Mouse (Mus musculus): ENCODE data around the gene Hspa8. TPM values are rescaled to one million over a fixed set of nuclear protein-coding genes. Genes with fewer than 3 reads are reported as not detected.
"Not testable (repeated sequence)": the region's sequence is repeated elsewhere in the genome, so short reads cannot be mapped to it uniquely, and the experiment has no call there.

Hspa8 gene
- polyA plus RNA-seq, 1 experiment from 2014 or later = 750 TPM

DNA sequence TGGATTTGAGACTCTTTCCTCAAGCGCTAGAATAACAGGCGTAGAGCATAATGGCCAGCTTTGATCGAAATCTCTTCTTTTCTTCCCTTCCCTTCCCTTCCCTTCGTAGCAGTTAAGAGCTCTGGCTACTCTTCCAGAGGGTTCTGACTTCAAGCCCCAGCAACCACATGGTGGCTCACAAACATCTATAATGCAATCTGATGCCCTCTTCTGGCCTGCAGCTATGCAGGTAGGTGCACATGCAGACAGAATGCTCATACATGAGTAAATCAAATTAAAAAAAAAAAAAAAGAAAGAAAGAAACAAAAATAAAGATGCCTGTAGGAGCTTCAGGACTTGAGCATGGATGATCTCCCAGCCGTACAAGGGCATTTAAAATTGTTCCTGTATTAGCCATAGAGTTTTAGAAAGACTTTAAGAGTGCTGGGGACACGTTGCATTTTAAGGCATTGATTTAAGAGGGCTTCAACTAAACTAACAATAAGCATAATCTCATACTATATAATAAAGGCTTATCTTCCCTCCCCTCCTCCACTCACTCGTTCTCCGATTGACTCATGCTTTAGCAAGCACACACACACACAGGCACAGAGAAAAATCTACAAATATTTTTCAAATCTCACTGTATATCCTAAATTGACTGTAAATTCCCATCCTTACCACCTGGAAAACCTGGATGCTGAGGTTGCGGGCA lies 35.8 kb upstream of the Hspa8 start:
- no peak for DNase-seq
- no peaks in the 10 kb centered on the region for H3K9me3 ChIP-seq (ENCODE audit: low read length)
- H3K27me3 ChIP-seq (ENCODE audit: insufficient read depth, low read length) = no peaks in the 10 kb centered on the region
- TF ChIP-seq EP300 (IDR thresholded peaks at IDR 0.05; ENCODE audit: low read depth) = no peak
- peak; percentile 38; the same call in 1 of the 2 replicates for TF ChIP-seq CTCF (IDR thresholded peaks at IDR 0.05; ENCODE audit: low read depth)
- H3K4me2 ChIP-seq (ENCODE audit: low read depth, low read length) = no peak overlapping the region
- 63% methylated on average over 8 of the region's 9 CpGs for WGBS (ENCODE audit: insufficient replicate concordance)
- H3K27ac ChIP-seq (ENCODE audit: low read depth) = no peak overlapping the region
- H3K36me3 ChIP-seq (replicated peaks; ENCODE audit: insufficient read depth, low read length) = no peaks in the 10 kb centered on the region
- H3K4me3 ChIP-seq (ENCODE audit: low read depth, low read length) = no peak overlapping the region
- no peak overlapping the region for H3K9ac ChIP-seq (replicated peaks)
- no peaks in the 10 kb centered on the region; the same call in 1 of the 2 replicates for H3K4me1 ChIP-seq (ENCODE audit: insufficient read depth)
- no peak for ATAC-seq

DNA sequence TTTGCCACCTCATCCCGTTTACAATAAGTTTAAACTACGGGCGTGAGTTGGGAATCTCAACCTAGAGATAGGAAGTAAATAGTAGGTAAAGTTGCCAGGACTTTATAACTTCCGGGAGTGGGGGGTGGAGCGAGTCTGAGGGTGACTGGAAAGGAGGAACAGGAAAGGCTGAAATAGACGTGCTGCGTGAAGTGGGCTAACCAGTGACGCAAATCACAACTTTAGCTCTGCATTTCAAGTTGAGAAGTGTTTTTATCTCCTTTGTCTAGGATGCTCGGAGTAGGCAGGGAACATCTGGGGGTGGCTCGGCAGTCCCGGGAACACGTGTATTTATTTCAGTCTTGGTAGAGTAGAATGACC lies 35.2 kb upstream of the Hspa8 start:
- DNase-seq = peak; percentile 35
- H3K4me1 ChIP-seq (ENCODE audit: insufficient read depth) = no peaks in the 10 kb centered on the region; the same call in 1 of the 2 replicates
- H3K9me3 ChIP-seq (ENCODE audit: low read length) = no peaks in the 10 kb centered on the region
- no peak overlapping the region for H3K27ac ChIP-seq (ENCODE audit: low read depth)
- 34% methylated on average over 12 of the region's 12 CpGs for WGBS (ENCODE audit: insufficient replicate concordance)
- no peaks in the 10 kb centered on the region for H3K36me3 ChIP-seq (replicated peaks; ENCODE audit: insufficient read depth, low read length)
- H3K27me3 ChIP-seq (ENCODE audit: insufficient read depth, low read length) = no peaks in the 10 kb centered on the region
- no peak for ATAC-seq
- TF ChIP-seq CTCF (IDR thresholded peaks at IDR 0.05; ENCODE audit: low read depth) (no peak), EP300 (IDR thresholded peaks at IDR 0.05; ENCODE audit: low read depth) (no peak)
- H3K4me3 ChIP-seq (ENCODE audit: low read depth, low read length) = no peak overlapping the region
- no peak overlapping the region for H3K9ac ChIP-seq (replicated peaks)
- H3K4me2 ChIP-seq (ENCODE audit: low read depth, low read length) = no peak overlapping the region

DNA sequence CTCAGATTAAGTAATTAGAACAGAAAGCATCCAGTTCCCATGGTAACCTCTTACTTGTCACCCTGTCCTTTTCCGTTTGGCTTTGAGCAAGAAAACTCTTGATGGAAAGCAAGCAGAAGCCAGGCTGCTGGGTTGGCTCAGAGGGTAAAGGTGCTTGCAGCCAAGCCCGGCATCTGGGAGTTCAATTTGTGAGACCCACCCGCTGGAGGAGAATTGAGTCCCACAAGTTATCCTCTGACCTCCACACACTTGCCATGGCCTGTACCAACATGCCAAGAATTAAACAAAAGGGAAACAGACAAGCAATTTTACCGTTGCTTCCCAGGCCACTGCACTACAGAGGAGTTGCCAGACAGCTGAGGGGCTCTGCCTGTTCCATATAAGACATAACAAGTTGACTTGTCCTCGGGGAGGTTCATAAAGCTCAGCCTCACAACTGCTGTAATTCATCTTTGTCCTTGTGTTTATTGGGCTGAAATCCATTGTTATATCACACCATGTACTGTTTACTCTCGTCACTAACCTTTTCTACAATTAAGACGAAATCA lies 34.7 kb upstream of the Hspa8 start:
- Histone ChIP-seq H3K27me3 (ENCODE audit: insufficient read depth, low read length) (no peaks in the 10 kb centered on the region), H3K27ac (ENCODE audit: low read depth) (no peak overlapping the region), H3K9ac (replicated peaks) (no peak overlapping the region), H3K4me2 (ENCODE audit: low read depth, low read length) (no peak overlapping the region), H3K36me3 (replicated peaks; ENCODE audit: insufficient read depth, low read length) (no peaks in the 10 kb centered on the region), H3K4me3 (ENCODE audit: low read depth, low read length) (no peak overlapping the region), H3K4me1 (ENCODE audit: insufficient read depth) (no peaks in the 10 kb centered on the region; the same call in 1 of the 2 replicates), H3K9me3 (ENCODE audit: low read length) (no peaks in the 10 kb centered on the region)
- WGBS (ENCODE audit: insufficient replicate concordance) = 69% methylated on average over 7 of the region's 7 CpGs
- no peak for DNase-seq
- no peak for ATAC-seq
- no peak for TF ChIP-seq EP300 (IDR thresholded peaks at IDR 0.05; ENCODE audit: low read depth)

DNA sequence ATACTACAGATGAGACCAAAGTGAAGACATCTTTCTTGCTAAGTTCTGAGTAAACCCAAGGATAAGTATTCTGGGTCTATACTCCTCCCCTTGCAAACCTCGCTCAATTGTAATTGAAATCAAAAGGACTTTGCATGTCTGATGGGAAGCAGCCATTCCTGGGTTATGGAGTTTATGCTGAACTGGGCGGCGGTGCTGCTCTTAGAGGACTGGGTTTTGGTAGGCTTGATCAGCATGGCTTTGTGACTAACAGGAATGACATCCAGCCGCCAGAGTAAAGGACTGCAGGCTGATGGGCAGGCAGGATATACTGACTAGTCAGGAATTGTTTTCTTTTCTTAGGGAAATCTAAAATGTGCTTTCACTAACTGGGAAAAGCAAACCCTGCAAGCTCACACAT lies 32.8 kb upstream of the Hspa8 start:
- Histone ChIP-seq H3K27me3 (ENCODE audit: insufficient read depth, low read length) (no peaks in the 10 kb centered on the region), H3K4me3 (ENCODE audit: low read depth, low read length) (no peak overlapping the region), H3K9ac (replicated peaks) (no peak overlapping the region), H3K4me1 (ENCODE audit: insufficient read depth) (no peaks in the 10 kb centered on the region; the same call in 1 of the 2 replicates), H3K4me2 (ENCODE audit: low read depth, low read length) (no peak overlapping the region), H3K36me3 (replicated peaks; ENCODE audit: insufficient read depth, low read length) (no peaks in the 10 kb centered on the region), H3K9me3 (ENCODE audit: low read length) (no peaks in the 10 kb centered on the region), H3K27ac (ENCODE audit: low read depth) (no peak overlapping the region)
- ATAC-seq (no peak), DNase-seq (no peak)
- TF ChIP-seq EP300 (IDR thresholded peaks at IDR 0.05; ENCODE audit: low read depth) = no peak
- TF ChIP-seq CTCF (IDR thresholded peaks at IDR 0.05; ENCODE audit: low read depth) = no peak
- 88% methylated on average over 4 of the region's 4 CpGs for WGBS (ENCODE audit: insufficient replicate concordance)

DNA sequence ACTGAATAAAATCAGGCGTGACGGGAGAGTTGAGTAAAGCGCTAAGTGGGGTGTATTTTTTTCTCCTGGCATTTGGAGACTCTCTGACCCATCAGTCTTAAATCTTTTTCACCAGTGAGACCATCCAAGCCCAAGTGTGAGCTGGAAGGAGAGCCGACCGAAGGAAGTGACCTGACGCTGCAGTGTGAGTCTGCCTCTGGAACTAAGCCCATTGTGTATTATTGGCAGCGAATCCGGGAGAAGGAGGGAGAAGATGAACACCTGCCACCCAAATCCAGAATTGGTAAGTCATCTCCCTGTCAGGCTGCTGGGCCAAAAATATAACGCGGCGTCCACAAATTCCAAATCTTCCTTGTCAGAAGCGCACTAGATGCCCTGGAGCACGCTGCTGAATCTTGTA lies 28.5 kb upstream of the Hspa8 start:
- peaks cover 9% of the 10 kb centered on the region for H3K4me1 ChIP-seq (ENCODE audit: insufficient read depth)
- H3K36me3 ChIP-seq (replicated peaks; ENCODE audit: insufficient read depth, low read length) = no peaks in the 10 kb centered on the region
- H3K27ac ChIP-seq (ENCODE audit: low read depth) = no peak overlapping the region
- no peak overlapping the region for H3K4me3 ChIP-seq (ENCODE audit: low read depth, low read length)
- DNase-seq = no peak
- TF ChIP-seq CTCF (IDR thresholded peaks at IDR 0.05; ENCODE audit: low read depth) (no peak), EP300 (IDR thresholded peaks at IDR 0.05; ENCODE audit: low read depth) (no peak)
- H3K9me3 ChIP-seq (ENCODE audit: low read length) = no peaks in the 10 kb centered on the region
- H3K27me3 ChIP-seq (ENCODE audit: insufficient read depth, low read length) = no peaks in the 10 kb centered on the region
- H3K9ac ChIP-seq (replicated peaks) = no peak overlapping the region
- no peak overlapping the region for H3K4me2 ChIP-seq (ENCODE audit: low read depth, low read length)
- whole genome bisulfite sequencing (ENCODE audit: insufficient replicate concordance) = 75% methylated on average over 13 of the region's 13 CpGs
- ATAC-seq = no peak

DNA sequence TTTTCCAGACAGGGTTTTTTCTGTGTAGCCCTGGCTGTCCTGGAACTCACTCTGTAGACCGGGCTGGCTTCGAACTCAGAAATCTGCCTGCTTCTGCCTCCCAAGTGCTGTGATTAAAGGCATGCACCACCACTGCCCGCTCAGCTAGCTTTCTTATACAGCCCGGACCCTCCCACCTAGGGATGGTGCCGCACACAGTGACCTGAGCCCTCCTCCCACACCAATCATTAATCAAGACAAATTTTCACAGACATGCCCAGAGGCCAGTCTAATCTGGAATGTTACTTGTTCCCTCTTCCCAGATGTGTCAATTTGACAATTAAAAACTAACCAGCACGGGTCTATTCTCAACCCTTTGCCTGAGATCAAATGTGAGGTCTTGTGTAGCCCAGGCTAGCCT lies 27.6 kb upstream of the Hspa8 start:
- not testable (repeated sequence) for H3K9me3 ChIP-seq (ENCODE audit: low read length); H3K36me3 ChIP-seq (replicated peaks; ENCODE audit: insufficient read depth, low read length); H3K9ac ChIP-seq (replicated peaks); H3K4me3 ChIP-seq (ENCODE audit: low read depth, low read length); ATAC-seq; H3K4me2 ChIP-seq (ENCODE audit: low read depth, low read length); DNase-seq; H3K4me1 ChIP-seq (ENCODE audit: insufficient read depth); H3K27me3 ChIP-seq (ENCODE audit: insufficient read depth, low read length)
- 75% methylated on average over 6 of the region's 6 CpGs for WGBS (ENCODE audit: insufficient replicate concordance)
- H3K27ac ChIP-seq (ENCODE audit: low read depth) = peak overlapping the region; percentile 51; the same call in 1 of the 2 replicates
